Mouse (Mus musculus): ENCODE results near the gene Slc25a43. TPM values are rescaled to one million over a fixed set of nuclear protein-coding genes. Genes with fewer than 3 reads are reported as not detected.

Slc25a43 gene
- total and polyA plus RNA-seq, 3 experiments: 0.37 TPM; not detected in 2

DNA sequence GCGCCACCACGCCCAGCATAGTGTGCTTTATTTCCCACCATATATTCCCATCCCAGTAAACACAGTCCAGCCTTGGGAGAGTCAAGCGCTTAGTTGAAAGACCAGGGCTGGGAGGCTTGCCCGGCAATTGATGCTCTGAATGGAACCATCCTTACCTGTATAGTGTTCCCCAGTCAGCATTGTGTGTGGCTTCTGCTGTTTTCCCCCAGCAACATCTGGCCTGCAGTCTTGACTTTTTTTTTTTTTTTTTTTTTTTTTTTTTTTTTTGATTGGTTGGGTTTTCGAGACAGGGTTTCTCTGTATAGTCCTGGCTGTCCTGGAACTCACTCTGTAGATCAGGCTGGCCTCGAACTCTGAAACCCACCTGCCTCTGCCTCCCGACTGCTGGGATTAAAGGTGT lies 1.9 kb downstream of the Slc25a43 start:
- no peak overlapping the region for H3K4me3 ChIP-seq
- H3K9ac ChIP-seq (ENCODE audit: low read depth, low read length): no peak overlapping the region
- intact Hi-C loops (cut with DNase I): loop anchor here (5.0 kb wide), 1 partner anchor 103 kb away; no protein-coding TSS in a partner anchor
- 97% methylated on average over 7 of the region's 7 CpGs for WGBS
- no peaks in the 10 kb centered on the region for H3K79me2 ChIP-seq (replicated peaks; ENCODE audit: control insufficient read depth, insufficient read depth, low read length)
- TF ChIP-seq EP300 (IDR thresholded peaks at IDR 0.05; ENCODE audit: insufficient read depth, low read depth, low read length): no peak
- no peak for TF ChIP-seq CTCF (IDR thresholded peaks at IDR 0.05)
- no peak for TF ChIP-seq POLR2A (IDR thresholded peaks at IDR 0.05; ENCODE audit: insufficient read depth, low read depth, low read length)
- DNase-seq: no peak
- no peaks in the 10 kb centered on the region for H3K27me3 ChIP-seq (ENCODE audit: control insufficient read depth, insufficient read depth, low read length)
- H3K36me3 ChIP-seq (ENCODE audit: control insufficient read depth, insufficient read depth, low read length): no peaks in the 10 kb centered on the region
- H3K4me1 ChIP-seq (ENCODE audit: control insufficient read depth, insufficient read depth, low read length): no peaks in the 10 kb centered on the region; the same call in none of the 2 replicates
- H3K27ac ChIP-seq: no peak overlapping the region

DNA sequence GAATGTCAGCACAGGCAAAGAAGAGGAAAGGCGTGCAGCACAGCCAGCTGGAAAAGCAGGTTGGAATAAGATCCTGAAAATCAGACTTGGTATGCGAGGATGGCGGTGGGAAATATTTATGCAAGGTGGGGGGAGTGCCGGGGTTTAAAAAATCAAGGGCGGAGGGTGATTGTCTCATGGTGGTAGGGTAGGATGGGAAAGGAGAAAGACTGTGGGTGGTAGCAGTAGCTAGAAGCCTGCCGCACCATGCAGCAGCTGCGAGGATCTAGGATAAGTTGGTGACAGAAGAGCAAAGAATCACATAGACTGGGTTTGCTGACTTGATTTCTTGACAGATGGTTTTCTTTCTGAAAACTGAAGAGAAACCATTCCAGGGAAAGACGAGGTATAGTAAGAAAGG lies 3.3 kb downstream of the Slc25a43 start:
- 76% methylated on average over 8 of the region's 8 CpGs for WGBS
- no peak for DNase-seq
- Histone ChIP-seq H3K79me2 (replicated peaks; ENCODE audit: control insufficient read depth, insufficient read depth, low read length) (no peaks in the 10 kb centered on the region), H3K36me3 (ENCODE audit: control insufficient read depth, insufficient read depth, low read length) (no peaks in the 10 kb centered on the region), H3K27ac (no peak overlapping the region), H3K4me3 (no peak overlapping the region), H3K9ac (ENCODE audit: low read depth, low read length) (no peak overlapping the region), H3K27me3 (ENCODE audit: control insufficient read depth, insufficient read depth, low read length) (no peaks in the 10 kb centered on the region), H3K4me1 (ENCODE audit: control insufficient read depth, insufficient read depth, low read length) (no peaks in the 10 kb centered on the region; the same call in none of the 2 replicates)
- no peak for TF ChIP-seq CTCF (IDR thresholded peaks at IDR 0.05)
- TF ChIP-seq EP300 (IDR thresholded peaks at IDR 0.05; ENCODE audit: insufficient read depth, low read depth, low read length): no peak
- TF ChIP-seq POLR2A (IDR thresholded peaks at IDR 0.05; ENCODE audit: insufficient read depth, low read depth, low read length): no peak
- intact Hi-C loops (cut with DNase I): loop anchor here (5.0 kb wide), 1 partner anchor 104 kb away; no protein-coding TSS in a partner anchor

DNA sequence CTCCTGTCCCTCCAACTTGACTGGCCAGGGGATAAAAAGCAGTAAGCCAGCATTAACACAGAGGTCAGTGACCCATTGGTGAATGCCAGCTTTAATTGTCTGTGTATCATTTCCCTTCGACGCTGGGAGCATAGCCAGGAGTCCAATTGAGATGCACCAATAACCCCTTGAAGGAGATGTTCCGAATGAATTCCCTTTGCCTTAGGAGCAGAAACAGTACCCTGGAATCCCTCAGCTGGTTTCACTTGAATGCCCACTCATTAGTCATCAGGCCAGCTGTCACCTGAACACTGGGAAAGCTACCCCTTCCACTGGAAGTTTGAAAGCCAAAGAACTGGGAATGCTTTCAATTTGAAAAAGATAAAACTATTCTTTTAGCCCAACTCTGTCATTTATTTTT lies 5.1 kb downstream of the Slc25a43 start:
- TF ChIP-seq POLR2A (IDR thresholded peaks at IDR 0.05; ENCODE audit: insufficient read depth, low read depth, low read length) (no peak), EP300 (IDR thresholded peaks at IDR 0.05; ENCODE audit: insufficient read depth, low read depth, low read length) (no peak), CTCF (IDR thresholded peaks at IDR 0.05) (no peak)
- intact Hi-C loops (cut with DNase I): loop anchor here (5.0 kb wide), 1 partner anchor 106 kb away; no protein-coding TSS in a partner anchor
- DNase-seq: no peak
- no peaks in the 10 kb centered on the region; the same call in none of the 2 replicates for H3K4me1 ChIP-seq (ENCODE audit: control insufficient read depth, insufficient read depth, low read length)
- no peak overlapping the region for H3K27ac ChIP-seq
- no peak overlapping the region for H3K4me3 ChIP-seq
- WGBS: 41% methylated on average over 3 of the region's 3 CpGs
- no peaks in the 10 kb centered on the region for H3K27me3 ChIP-seq (ENCODE audit: control insufficient read depth, insufficient read depth, low read length)
- no peaks in the 10 kb centered on the region for H3K79me2 ChIP-seq (replicated peaks; ENCODE audit: control insufficient read depth, insufficient read depth, low read length)
- H3K36me3 ChIP-seq (ENCODE audit: control insufficient read depth, insufficient read depth, low read length): no peaks in the 10 kb centered on the region
- H3K9ac ChIP-seq (ENCODE audit: low read depth, low read length): no peak overlapping the region

DNA sequence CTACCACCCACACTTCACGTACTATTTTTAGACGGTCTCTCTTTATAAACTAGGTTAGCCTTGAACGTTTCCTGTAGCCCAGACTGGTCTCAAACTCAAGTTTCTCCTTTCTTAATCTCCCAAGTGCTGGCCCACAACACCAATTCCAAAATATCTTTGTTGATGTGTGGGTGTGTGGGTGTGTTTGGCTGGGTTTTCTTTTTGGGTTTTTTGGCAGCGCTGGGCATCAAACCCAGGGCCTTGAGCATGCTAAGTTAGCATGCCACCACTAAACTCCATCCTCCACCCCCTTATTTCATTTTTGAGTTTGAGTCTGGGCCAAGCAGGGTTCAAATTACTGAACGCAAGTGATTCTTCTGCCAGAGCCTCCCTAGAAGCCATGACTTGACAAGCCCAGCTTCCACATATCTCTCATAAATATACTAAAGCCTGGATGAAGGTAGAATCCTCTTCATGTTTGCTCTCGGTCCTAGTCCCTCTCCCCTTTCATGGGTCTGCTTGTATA lies 5.9 kb downstream of the Slc25a43 start:
- Histone ChIP-seq H3K27me3 (ENCODE audit: control insufficient read depth, insufficient read depth, low read length) (no peaks in the 10 kb centered on the region), H3K36me3 (ENCODE audit: control insufficient read depth, insufficient read depth, low read length) (no peaks in the 10 kb centered on the region), H3K27ac (no peak overlapping the region), H3K9ac (ENCODE audit: low read depth, low read length) (no peak overlapping the region), H3K79me2 (replicated peaks; ENCODE audit: control insufficient read depth, insufficient read depth, low read length) (no peaks in the 10 kb centered on the region), H3K4me1 (ENCODE audit: control insufficient read depth, insufficient read depth, low read length) (no peaks in the 10 kb centered on the region; the same call in 1 of the 2 replicates), H3K4me3 (no peak overlapping the region)
- 51% methylated on average over 6 of the region's 6 CpGs for WGBS
- intact Hi-C loops (cut with DNase I): loop anchor here (5.0 kb wide), 1 partner anchor 107 kb away; no protein-coding TSS in a partner anchor
- DNase-seq: no peak
- TF ChIP-seq POLR2A (IDR thresholded peaks at IDR 0.05; ENCODE audit: insufficient read depth, low read depth, low read length) (no peak), EP300 (IDR thresholded peaks at IDR 0.05; ENCODE audit: insufficient read depth, low read depth, low read length) (no peak), CTCF (IDR thresholded peaks at IDR 0.05) (no peak)

DNA sequence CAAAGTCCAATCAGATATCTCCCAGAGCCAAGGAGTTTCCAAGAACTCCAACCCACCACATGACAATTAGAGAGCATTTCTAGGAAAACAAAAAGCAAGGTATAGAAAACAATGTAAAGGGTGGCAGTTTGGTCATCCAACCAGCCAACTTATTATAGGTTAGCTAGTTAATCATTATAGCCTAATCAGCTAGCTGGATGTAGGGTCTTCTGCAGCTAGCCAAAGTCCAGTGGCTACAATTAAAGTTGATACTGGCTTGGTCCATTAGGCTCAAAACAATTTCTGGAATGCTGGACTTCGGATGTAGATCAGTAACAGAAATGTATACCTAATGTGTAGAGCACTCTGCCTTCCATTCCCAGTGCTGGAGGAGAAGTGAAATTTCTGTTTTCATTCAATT lies 7.1 kb downstream of the Slc25a43 start:
- H3K36me3 ChIP-seq (ENCODE audit: control insufficient read depth, insufficient read depth, low read length): no peaks in the 10 kb centered on the region
- no peaks in the 10 kb centered on the region for H3K27me3 ChIP-seq (ENCODE audit: control insufficient read depth, insufficient read depth, low read length)
- no peak for TF ChIP-seq POLR2A (IDR thresholded peaks at IDR 0.05; ENCODE audit: insufficient read depth, low read depth, low read length)
- no peak for TF ChIP-seq CTCF (IDR thresholded peaks at IDR 0.05)
- TF ChIP-seq EP300 (IDR thresholded peaks at IDR 0.05; ENCODE audit: insufficient read depth, low read depth, low read length): no peak
- H3K4me1 ChIP-seq (ENCODE audit: control insufficient read depth, insufficient read depth, low read length): no peaks in the 10 kb centered on the region; the same call in 1 of the 2 replicates
- intact Hi-C loops (cut with DNase I): no loop called here
- H3K79me2 ChIP-seq (replicated peaks; ENCODE audit: control insufficient read depth, insufficient read depth, low read length): no peaks in the 10 kb centered on the region
- no peak for DNase-seq
- no peak overlapping the region for H3K9ac ChIP-seq (ENCODE audit: low read depth, low read length)
- no peak overlapping the region for H3K4me3 ChIP-seq
- WGBS: 71% methylated on average over 1 of the region's 1 CpGs
- H3K27ac ChIP-seq: no peak overlapping the region

DNA sequence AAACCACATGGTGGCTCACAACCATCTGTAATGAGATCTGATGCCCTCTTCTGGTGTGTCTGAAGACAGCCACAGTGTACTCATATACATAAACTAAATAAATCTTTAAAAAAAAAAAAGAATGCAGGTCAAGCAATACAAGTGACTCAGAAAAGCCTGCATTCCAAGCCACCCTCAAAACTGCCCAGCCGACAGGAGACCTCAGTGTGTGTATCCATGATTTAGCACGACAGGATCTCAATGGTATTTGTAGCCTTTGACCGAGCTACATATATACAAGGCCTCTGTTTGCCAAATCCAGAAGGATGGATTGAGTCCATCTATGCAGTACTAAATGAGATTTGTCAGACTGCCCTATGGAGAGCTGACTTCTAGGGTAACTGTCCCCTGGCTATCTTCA lies 9.1 kb downstream of the Slc25a43 start:
- WGBS: 82% methylated on average over 3 of the region's 3 CpGs
- Histone ChIP-seq H3K4me1 (ENCODE audit: control insufficient read depth, insufficient read depth, low read length) (no peaks in the 10 kb centered on the region; the same call in 1 of the 2 replicates), H3K4me3 (no peak overlapping the region), H3K36me3 (ENCODE audit: control insufficient read depth, insufficient read depth, low read length) (no peaks in the 10 kb centered on the region), H3K27ac (no peak overlapping the region), H3K79me2 (replicated peaks; ENCODE audit: control insufficient read depth, insufficient read depth, low read length) (no peaks in the 10 kb centered on the region), H3K9ac (ENCODE audit: low read depth, low read length) (no peak overlapping the region), H3K27me3 (ENCODE audit: control insufficient read depth, insufficient read depth, low read length) (no peaks in the 10 kb centered on the region)
- DNase-seq: no peak
- intact Hi-C loops (cut with DNase I): no loop called here
- TF ChIP-seq CTCF (IDR thresholded peaks at IDR 0.05) (no peak), POLR2A (IDR thresholded peaks at IDR 0.05; ENCODE audit: insufficient read depth, low read depth, low read length) (no peak), EP300 (IDR thresholded peaks at IDR 0.05; ENCODE audit: insufficient read depth, low read depth, low read length) (no peak)
